Mouse (Mus musculus) CD4-positive, CD25-positive, alpha-beta regulatory T cell, adult 2 months (primary cell): ENCODE results near the gene Fanca.
A peak's percentile ranks its signal among the peaks of the same experiment; 100 is the strongest.

Experiments
- DNase-seq: peaks from one replicate; pipeline ENCODE4 v3.0.0-alpha.2; 2012; ENCODE audit warnings: low read depth, low spot score

The Fanca gene

GRCm38 (mm10) chr8:123318467-123318911 lies at the start of gene Fanca:
Gene Fanca, minus strand, starts transcription at chr8:123318576.
- DNase-seq: peak; percentile 97

- DNase-seq: peak; percentile 85
Observed at GRCm38 (mm10) chr8:123361082-123361739, 42.8 kb upstream of the Fanca start.

- no peak for DNase-seq
Observed at GRCm38 (mm10) chr8:123353216-123353615, 34.8 kb upstream of the Fanca start.

GRCm38 (mm10) chr8:123352786-123353185 lies 34.4 kb upstream of the Fanca start:
- DNase-seq: no peak

GRCm38 (mm10) chr8:123352118-123352517 lies 33.7 kb upstream of the Fanca start:
- DNase-seq: no peak

GRCm38 (mm10) chr8:123349073-123349472 lies 30.7 kb upstream of the Fanca start:
- no peak for DNase-seq

- DNase-seq: no peak
Observed at GRCm38 (mm10) chr8:123348237-123348843, 30.0 kb upstream of the Fanca start.

GRCm38 (mm10) chr8:123347293-123347692 lies 28.9 kb upstream of the Fanca start:
- DNase-seq: no peak

GRCm38 (mm10) chr8:123345856-123346255 lies 27.5 kb upstream of the Fanca start:
- DNase-seq: no peak

- DNase-seq: no peak
Observed at GRCm38 (mm10) chr8:123345135-123345534, 26.8 kb upstream of the Fanca start.

- DNase-seq: no peak
Observed at GRCm38 (mm10) chr8:123343422-123343821, 25.0 kb upstream of the Fanca start.

- DNase-seq: no peak
Observed at GRCm38 (mm10) chr8:123342911-123343310, 24.5 kb upstream of the Fanca start.

GRCm38 (mm10) chr8:123342253-123342652 lies 23.9 kb upstream of the Fanca start:
- DNase-seq: no peak

- DNase-seq: no peak
Observed at GRCm38 (mm10) chr8:123341040-123342015, 23.0 kb upstream of the Fanca start.

- peak; percentile 35 for DNase-seq
Observed at GRCm38 (mm10) chr8:123340071-123340470, 21.7 kb upstream of the Fanca start.

- no peak for DNase-seq
Observed at GRCm38 (mm10) chr8:123337475-123337874, 19.1 kb upstream of the Fanca start.

- DNase-seq: no peak
Observed at GRCm38 (mm10) chr8:123334467-123334866, 16.1 kb upstream of the Fanca start.

GRCm38 (mm10) chr8:123333864-123334263 lies 15.5 kb upstream of the Fanca start:
- no peak for DNase-seq

- DNase-seq: no peak
Observed at GRCm38 (mm10) chr8:123333091-123333587, 14.8 kb upstream of the Fanca start.

GRCm38 (mm10) chr8:123332262-123333090 lies 14.1 kb upstream of the Fanca start, which contains the start of gene Spire2:
Gene Spire2, plus strand, starts transcription at chr8:123332713.
- peak; percentile 87 for DNase-seq

- DNase-seq: no peak
Observed at GRCm38 (mm10) chr8:123331810-123332209, 13.4 kb upstream of the Fanca start.
